Mouse (Mus musculus): ENCODE data around the gene Acp4.
A peak's percentile ranks its signal among the peaks of the same experiment; 100 is the strongest.
"Not testable (repeated sequence)": the region's sequence is repeated elsewhere in the genome, so short reads cannot be mapped to it uniquely, and the experiment has no call there.

Acp4 gene

DNA sequence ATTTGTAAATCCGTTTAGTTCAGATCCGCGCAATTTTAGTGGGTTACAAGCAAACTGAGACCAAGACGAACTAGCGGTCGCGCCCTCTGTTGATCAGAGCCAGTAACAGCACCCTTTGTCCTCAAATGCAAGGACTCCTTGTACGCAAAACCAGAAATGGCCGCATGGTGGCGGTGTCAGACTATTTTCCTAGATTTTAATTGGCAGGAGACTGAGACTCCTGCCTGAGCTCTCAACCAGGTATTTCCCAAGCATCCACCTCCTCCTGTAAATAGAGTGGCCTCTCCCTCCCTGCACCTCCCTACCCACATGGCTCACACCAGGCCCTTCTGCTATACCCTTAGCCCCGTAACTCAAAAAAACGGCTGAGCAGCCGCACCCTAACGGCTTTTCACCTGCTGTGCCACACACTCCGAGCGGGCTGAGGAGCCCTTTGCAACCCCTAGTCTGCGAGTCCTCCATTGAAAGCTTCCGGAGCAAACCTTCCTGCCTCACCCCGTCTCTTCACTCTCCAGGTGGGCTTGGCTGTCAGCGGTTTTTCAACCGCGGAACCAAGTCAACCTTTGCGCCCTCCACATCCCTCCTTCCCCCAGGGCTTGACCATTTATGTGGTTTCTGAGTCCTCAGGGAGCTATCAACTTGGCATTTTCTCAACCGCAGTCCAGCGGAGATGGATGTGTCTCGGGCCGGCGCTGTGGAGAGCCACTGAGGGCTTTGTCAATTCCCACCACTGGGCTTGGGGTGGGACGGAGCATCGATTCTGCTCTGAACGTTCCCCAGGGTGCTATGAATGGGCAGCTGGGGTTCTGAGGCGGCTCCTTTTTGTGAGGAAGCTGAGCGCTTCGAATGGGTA is 5.8 kb upstream of the Acp4 start:
- DNase-seq: peak; percentile 95

- DNase-seq: no peak
These were observed 4.0 kb upstream of the Acp4 start, which contains the start of gene Gm15517 for GRCm38 (mm10) chr7:44261147-44261546. Gene Gm15517 (plus strand): TSS chr7:44261447.

- no peak for DNase-seq
These were observed 3.2 kb upstream of the Acp4 start for GRCm38 (mm10) chr7:44260410-44260809.

DNA sequence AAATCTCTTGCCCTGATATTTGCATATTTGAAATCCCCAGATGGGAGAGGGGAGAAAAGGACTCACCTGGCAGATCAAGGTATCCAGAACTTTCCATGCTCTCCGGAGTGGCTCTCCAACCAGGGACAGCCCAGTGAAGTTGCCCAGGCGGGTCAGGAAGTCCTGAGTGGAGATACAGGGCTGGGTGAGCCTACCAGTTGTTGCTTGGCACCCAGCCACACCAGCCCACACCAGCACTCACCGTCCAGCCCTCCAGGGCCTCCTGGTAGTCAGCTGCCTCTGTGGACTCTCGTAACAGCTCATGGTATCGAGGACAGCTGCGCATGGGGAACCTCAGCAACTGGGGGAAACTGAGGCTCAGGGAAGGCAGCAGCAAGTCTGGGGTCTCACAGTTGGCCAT is 2.2 kb downstream of the Acp4 start:
- DNase-seq: no peak

GRCm38 (mm10) chr7:44253023-44253616 is 4.1 kb downstream of the Acp4 start:
- DNase-seq: no peak

DNA sequence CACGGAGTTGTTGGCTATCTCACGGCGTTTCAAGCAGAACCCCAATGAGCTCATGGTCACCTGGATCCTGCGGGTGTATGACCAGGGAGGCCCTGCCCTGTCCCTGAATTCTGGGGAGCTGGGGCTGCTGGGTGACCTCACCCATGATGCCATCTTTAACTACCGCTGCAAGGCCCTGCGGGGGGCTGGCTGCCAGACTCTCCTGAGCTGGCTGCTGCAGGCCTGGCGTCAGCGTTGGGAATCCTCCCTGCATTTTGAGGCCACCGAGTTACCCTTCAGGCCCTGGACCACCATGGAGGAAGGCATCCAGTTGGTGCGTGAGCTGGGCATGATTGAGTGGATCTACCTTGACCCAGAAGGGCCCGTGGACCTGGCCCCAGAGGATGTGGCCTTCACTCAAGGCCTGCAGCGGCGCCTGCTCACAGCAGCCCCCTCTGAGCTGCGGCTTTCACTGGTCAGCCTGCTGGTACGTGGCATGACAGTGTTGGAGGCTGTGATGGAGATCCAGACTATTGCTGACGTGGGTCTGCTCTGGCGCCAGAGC is 6.4 kb downstream of the Acp4 start:
- not testable (repeated sequence) for DNase-seq

- DNase-seq: no peak
These were observed 7.9 kb downstream of the Acp4 start for GRCm38 (mm10) chr7:44249248-44249647.

DNA sequence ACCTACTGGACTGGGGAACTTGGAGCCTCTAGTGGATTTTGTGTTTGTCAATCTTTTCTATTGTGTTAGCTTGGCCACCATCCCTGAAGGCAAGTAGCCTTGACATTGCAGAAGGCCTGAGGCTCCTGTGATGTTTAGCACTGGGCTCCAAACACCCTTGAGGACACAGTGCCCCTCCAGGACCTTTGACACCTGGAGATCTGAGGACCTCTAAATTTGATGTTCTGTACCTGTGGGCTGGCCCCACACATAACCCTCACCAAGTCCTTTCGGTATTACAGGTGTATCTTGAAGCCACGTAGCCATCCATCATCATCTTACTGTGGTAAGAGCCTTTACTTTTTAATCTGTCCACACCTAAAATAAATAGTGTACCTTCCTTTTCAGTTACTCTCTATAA is 9.2 kb downstream of the Acp4 start:
- no peak for DNase-seq

DNA sequence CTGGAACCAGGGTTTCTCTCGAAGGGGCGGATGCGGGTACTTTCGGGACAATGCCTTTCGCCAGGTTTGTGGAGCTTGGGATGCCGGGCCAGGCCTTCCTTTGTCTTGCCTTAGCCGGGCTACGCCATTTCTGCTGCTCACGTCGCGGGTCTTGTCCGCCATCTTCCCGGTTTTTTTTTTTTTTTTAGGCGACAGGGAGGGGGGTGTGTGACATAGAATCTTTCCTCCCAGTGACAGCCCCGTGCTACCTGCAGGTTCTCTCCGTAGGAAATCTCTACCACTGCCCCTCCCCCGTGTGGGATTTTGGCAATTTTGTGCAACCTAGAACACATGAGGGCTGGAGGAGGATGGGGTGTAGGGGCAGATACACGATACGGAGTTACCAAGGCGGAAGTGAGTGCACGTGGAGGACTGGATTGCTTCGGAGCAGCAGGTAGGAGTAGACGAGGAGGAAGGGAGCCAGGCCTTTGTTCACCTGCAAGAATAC is 10.2 kb downstream of the Acp4 start:
- peak; percentile 84 for DNase-seq

- DNase-seq: peak; percentile 93
These were observed 10.9 kb downstream of the Acp4 start, which contains the start of the genes 1700028J19Rik and 2410002F23Rik for GRCm38 (mm10) chr7:44246055-44246983. Gene 1700028J19Rik (minus strand): TSS chr7:44246695. Gene 2410002F23Rik (plus strand): TSS chr7:44246722.

GRCm38 (mm10) chr7:44244080-44244479 is 13.1 kb downstream of the Acp4 start:
- DNase-seq: peak; percentile 25

DNA sequence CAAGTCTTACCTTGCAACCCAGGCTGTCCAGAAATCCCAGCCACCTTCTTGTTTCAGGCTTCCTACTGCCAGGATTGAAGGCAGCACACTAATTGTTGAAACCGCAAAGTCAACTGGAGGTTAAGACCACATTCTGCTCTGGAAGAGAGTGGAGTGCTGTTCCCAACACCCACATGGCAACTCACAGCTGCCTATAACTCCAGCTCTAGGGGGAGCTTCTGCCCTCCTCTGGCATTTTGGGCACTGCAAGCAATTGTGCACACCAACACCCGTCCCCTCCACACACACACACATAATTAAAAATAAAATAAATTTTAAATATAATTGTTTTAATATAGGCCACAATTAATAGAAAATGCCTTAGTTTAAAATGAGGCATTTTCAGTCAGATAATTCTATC is 16.0 kb downstream of the Acp4 start:
- no peak for DNase-seq

DNA sequence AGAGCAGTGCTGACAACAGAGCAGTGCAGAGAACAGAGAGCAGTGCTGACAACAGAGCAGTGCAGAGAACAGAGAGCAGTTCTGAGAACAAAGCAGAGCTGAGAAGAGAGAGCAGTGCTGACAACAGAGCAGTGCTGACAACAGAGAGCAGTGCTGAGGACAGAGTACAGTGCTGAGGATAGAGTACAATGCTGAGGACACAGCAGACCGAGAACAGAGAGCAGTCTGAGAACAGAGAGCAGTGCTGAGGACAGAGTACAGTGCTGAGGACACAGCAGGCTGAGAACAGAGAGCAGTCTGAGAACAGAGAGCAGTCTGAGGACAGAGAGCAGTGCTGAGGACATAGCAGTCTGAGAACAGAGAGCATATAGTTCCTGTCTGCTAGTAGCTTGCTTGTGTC is 16.5 kb downstream of the Acp4 start:
- no peak for DNase-seq

DNA sequence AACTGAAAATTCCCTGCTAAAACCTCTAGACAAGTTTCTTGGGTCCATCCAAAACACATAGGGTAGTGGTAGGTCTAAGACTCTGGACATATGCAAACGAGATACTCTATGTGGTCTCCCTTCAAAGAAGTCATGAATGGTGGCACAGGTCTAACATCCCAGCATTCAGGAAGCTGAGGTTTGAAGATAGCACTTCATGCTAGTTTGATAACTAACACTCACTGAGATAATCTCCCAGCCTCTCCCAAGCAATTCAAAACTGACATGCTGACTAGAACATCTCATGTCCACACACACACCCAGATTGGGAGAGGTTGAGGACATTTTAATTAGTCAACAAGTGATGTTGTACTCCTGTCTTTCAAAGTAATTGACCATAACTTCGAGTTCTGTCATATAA is 17.3 kb downstream of the Acp4 start:
- no peak for DNase-seq

DNA sequence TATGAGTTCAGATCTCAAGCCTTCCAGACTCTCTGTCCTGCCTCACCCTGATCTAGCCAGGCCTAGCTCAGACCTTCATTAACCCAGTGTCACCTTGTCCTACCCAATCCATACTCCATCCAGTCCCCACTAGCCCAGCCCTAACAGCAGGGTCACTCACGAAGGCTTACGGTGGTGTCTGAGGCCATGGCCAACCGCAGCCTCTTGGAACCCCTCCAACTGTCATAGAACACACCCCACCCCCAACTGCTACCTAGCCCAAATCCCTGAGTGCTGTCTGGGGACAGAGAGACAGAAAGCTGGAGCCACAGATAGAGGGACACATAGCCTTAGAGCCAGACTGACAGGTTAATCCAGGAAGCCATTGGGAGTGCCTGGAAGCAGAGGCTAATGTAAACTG is 21.3 kb downstream of the Acp4 start, which contains the start of gene Gm36864:
Gene Gm36864 (plus strand): TSS at position 269 of the 400 bp plus-strand sequence.
- no peak for DNase-seq

GRCm38 (mm10) chr7:44225076-44225475 is 32.1 kb downstream of the Acp4 start, which contains the start of gene Klk1:
Gene Klk1 (plus strand): TSS chr7:44225360.
- no peak for DNase-seq

DNA sequence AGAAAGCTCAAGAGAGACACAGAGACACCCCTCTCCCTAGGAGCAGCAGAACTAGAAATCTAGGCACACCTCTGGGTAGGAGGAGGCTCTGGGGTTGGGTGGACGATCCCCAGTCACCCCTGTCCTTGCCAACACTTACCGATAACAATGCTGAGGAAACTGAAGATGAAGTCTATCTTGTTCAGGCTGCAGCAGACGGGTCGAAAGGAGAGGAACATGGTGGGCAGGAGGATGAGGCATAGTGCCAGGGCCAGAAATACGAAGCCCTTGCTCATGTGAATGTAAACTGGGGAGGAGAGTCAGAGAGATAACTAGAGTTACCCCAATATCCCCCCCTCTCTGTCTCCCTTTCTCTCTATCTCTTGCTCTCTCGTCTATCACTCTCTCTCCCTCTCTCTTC is 34.8 kb downstream of the Acp4 start:
- not testable (repeated sequence) for DNase-seq

DNA sequence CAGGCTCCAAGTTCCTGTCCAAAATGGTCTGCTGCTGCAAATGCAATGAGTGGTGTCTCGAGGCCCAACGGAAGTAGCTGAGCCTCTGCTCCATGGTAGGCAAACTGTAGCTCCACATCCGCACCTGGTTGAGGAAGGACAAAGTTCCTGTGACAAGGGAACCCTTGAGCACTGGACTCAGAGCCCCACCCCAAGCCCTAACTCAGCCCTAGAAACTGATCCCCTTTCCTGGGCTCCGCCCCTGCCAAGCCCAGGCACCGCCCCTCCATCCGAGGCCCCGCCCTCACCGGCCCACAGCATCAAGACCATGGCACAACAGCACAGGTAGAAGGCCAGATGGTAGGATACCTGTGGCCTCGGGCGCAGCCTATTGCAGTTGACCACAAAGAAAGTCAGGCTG is 35.6 kb downstream of the Acp4 start:
- DNase-seq: not testable (repeated sequence)

GRCm38 (mm10) chr7:44215645-44216044 is 41.5 kb downstream of the Acp4 start, which contains the start of gene Klk1b5:
Gene Klk1b5 (plus strand): TSS chr7:44215945.
- DNase-seq: no peak

- no peak for DNase-seq
These were observed 48.9 kb downstream of the Acp4 start for GRCm38 (mm10) chr7:44208307-44208706.

GRCm38 (mm10) chr7:44207135-44207534 is 50.0 kb downstream of the Acp4 start, which contains the start of gene Klk1b4:
Gene Klk1b4 (plus strand): TSS chr7:44207435.
- not testable (repeated sequence) for DNase-seq
